Mouse (Mus musculus): Measurements from ENCODE around the gene Hoxb3.

The Hoxb3 gene

GRCm38 (mm10) chr11:96351831-96352230 is 28.7 kb downstream of the Hoxb3 start:
- no peak for DNase-seq (ENCODE audit: inconsistent ontology term)

GRCm38 (mm10) chr11:96352691-96353521 is 29.8 kb downstream of the Hoxb3 start:
- peak; percentile 14 for DNase-seq (ENCODE audit: inconsistent ontology term)

- peak; percentile 25 for DNase-seq (ENCODE audit: inconsistent ontology term)
Observed at GRCm38 (mm10) chr11:96353522-96353841, 30.4 kb downstream of the Hoxb3 start.

GRCm38 (mm10) chr11:96353939-96354338 is 30.8 kb downstream of the Hoxb3 start:
- DNase-seq (ENCODE audit: inconsistent ontology term), result no peak

- DNase-seq (ENCODE audit: inconsistent ontology term), result no peak
Observed at GRCm38 (mm10) chr11:96354376-96354775, 31.2 kb downstream of the Hoxb3 start.

- no peak for DNase-seq (ENCODE audit: inconsistent ontology term)
Observed at GRCm38 (mm10) chr11:96354801-96355311, 31.7 kb downstream of the Hoxb3 start.

GRCm38 (mm10) chr11:96363807-96364206 is 40.7 kb downstream of the Hoxb3 start:
- no peak for DNase-seq (ENCODE audit: inconsistent ontology term)

- no peak for DNase-seq (ENCODE audit: inconsistent ontology term)
Observed at GRCm38 (mm10) chr11:96365441-96366091, 42.4 kb downstream of the Hoxb3 start, which contains the start of gene Hoxb1. Hoxb1 (plus strand) TSS chr11:96365752.

GRCm38 (mm10) chr11:96366092-96367041 is 43.2 kb downstream of the Hoxb3 start:
- DNase-seq (ENCODE audit: inconsistent ontology term), result no peak

GRCm38 (mm10) chr11:96367141-96367540 is 44.0 kb downstream of the Hoxb3 start:
- no peak for DNase-seq (ENCODE audit: inconsistent ontology term)

GRCm38 (mm10) chr11:96368686-96369085 is 45.6 kb downstream of the Hoxb3 start:
- no peak for DNase-seq (ENCODE audit: inconsistent ontology term)

- DNase-seq (ENCODE audit: inconsistent ontology term), result no peak
Observed at GRCm38 (mm10) chr11:96369140-96369539, 46.0 kb downstream of the Hoxb3 start.

GRCm38 (mm10) chr11:96371726-96372125 is 48.6 kb downstream of the Hoxb3 start:
- no peak for DNase-seq (ENCODE audit: inconsistent ontology term)

GRCm38 (mm10) chr11:96372519-96372918 is 49.4 kb downstream of the Hoxb3 start:
- no peak for DNase-seq (ENCODE audit: inconsistent ontology term)

- DNase-seq (ENCODE audit: inconsistent ontology term), result no peak
Observed at GRCm38 (mm10) chr11:96374810-96375209, 51.7 kb downstream of the Hoxb3 start.

- DNase-seq (ENCODE audit: inconsistent ontology term), result no peak
Observed at GRCm38 (mm10) chr11:96383381-96383780, 60.3 kb downstream of the Hoxb3 start.

GRCm38 (mm10) chr11:96387635-96388034 is 64.5 kb downstream of the Hoxb3 start:
- DNase-seq (ENCODE audit: inconsistent ontology term), result no peak

GRCm38 (mm10) chr11:96396772-96397626 is 73.9 kb downstream of the Hoxb3 start:
- no peak for DNase-seq (ENCODE audit: inconsistent ontology term)

Data from Muller cell, postnatal 12 days (primary cell).